Mouse (Mus musculus): Measurements from ENCODE around the gene Ncor1. TPM values are rescaled to one million over a fixed set of nuclear protein-coding genes. Genes with fewer than 3 reads are reported as not detected.

The Ncor1 gene
- polyA plus RNA-seq, 1 experiment from 2014 or later = 170 TPM

- H3K27ac ChIP-seq = peak overlapping the region; percentile 98
- peak; percentile 82 for ATAC-seq
- H3K4me2 ChIP-seq = peak overlapping the region; percentile 90
- no peaks in the 10 kb centered on the region for H3K36me3 ChIP-seq (ENCODE audit: poor library complexity, severe bottlenecking)
- H3K9ac ChIP-seq = peak overlapping the region; percentile 98
- WGBS = under 1% methylated on average over 41 of the region's 42 CpGs
- peak overlapping the region; percentile 93 for H3K4me3 ChIP-seq
- no peaks in the 10 kb centered on the region for H3K9me3 ChIP-seq (replicated peaks)
- peaks cover 23% of the 10 kb centered on the region for H3K4me1 ChIP-seq
- H3K27me3 ChIP-seq = no peaks in the 10 kb centered on the region
Measured at GRCm38 (mm10) chr11:62456483-62457172, 1.7 kb downstream of the Ncor1 start.

DNA sequence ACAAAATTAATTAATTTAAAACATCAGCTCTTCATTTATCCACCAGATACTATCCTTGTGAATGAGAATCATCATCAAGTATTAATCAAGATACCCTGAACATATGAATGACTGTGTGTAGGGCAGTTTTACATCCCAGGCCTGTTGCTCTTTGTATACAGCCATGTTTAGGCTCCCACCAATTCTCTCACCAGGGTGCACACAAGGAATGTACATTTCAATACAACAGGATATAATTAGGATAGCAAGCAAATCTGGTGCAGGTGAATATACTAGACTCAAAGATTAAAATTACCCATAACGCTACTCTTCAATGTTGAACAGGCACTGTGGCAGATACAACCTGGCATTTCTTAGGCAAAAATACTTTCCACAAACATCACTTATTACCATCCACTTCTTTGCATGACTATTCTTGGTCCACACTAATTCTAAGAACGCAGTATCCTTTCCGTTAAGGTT lies 2.3 kb downstream of the Ncor1 start:
- WGBS = 2% methylated on average over 3 of the region's 3 CpGs
- H3K9me3 ChIP-seq (replicated peaks) = no peaks in the 10 kb centered on the region
- H3K36me3 ChIP-seq (ENCODE audit: poor library complexity, severe bottlenecking) = no peaks in the 10 kb centered on the region
- peak overlapping the region; percentile 98 for H3K9ac ChIP-seq
- no peak for ATAC-seq
- peak overlapping the region; percentile 98; the same call in 1 of the 2 replicates for H3K27ac ChIP-seq
- H3K4me2 ChIP-seq = peak overlapping the region; percentile 90
- H3K4me3 ChIP-seq = peak overlapping the region; percentile 93
- H3K4me1 ChIP-seq = peaks cover 23% of the 10 kb centered on the region
- no peaks in the 10 kb centered on the region for H3K27me3 ChIP-seq

GRCm38 (mm10) chr11:62455193-62455592 lies 3.1 kb downstream of the Ncor1 start:
- 0 out of 2 replicates have a peak, but pooled peaks cover 5% of the 10 kb centered on the region for H3K36me3 ChIP-seq (ENCODE audit: poor library complexity, severe bottlenecking)
- H3K27me3 ChIP-seq = no peaks in the 10 kb centered on the region
- no peak for ATAC-seq
- peak overlapping the region; percentile 90 for H3K4me2 ChIP-seq
- 70% methylated on average over 1 of the region's 1 CpGs for WGBS
- peak overlapping the region; percentile 93 for H3K4me3 ChIP-seq
- H3K9me3 ChIP-seq (replicated peaks) = no peaks in the 10 kb centered on the region
- H3K9ac ChIP-seq = no peak overlapping the region
- H3K4me1 ChIP-seq = peaks cover 23% of the 10 kb centered on the region
- no peak overlapping the region for H3K27ac ChIP-seq

DNA sequence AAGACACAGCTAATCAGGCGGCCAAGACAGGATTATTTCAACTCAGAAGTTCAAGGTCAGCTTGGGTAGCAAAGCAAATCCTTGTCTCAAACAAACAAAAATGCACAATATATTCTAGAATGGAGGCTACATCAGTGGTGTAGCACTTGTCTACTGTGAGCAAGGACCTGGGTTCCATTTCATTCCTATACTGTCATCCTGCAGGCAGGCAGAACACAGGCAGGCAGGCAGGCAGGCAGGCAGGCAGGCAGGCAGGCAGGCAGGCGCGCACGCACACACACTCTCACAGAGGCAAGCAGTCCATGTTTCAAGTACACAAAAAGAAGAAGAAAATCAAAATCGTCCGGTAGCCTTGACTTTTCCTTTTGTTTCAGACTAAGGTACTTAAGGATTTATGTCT lies 9.4 kb downstream of the Ncor1 start:
- Histone ChIP-seq H3K27me3 (no peaks in the 10 kb centered on the region), H3K4me2 (no peak overlapping the region), H3K27ac (no peak overlapping the region), H3K4me1 (peaks cover 2% of the 10 kb centered on the region; the same call in 1 of the 2 replicates), H3K4me3 (no peak overlapping the region), H3K36me3 (ENCODE audit: poor library complexity, severe bottlenecking) (peaks cover 21% of the 10 kb centered on the region), H3K9me3 (replicated peaks) (no peaks in the 10 kb centered on the region), H3K9ac (no peak overlapping the region)
- ATAC-seq = no peak
- 89% methylated on average over 6 of the region's 6 CpGs for WGBS

- no peak for ATAC-seq
- Histone ChIP-seq H3K9ac (no peak overlapping the region), H3K9me3 (replicated peaks) (no peaks in the 10 kb centered on the region), H3K27me3 (no peaks in the 10 kb centered on the region), H3K4me2 (no peak overlapping the region), H3K36me3 (ENCODE audit: poor library complexity, severe bottlenecking) (peaks cover 18% of the 10 kb centered on the region), H3K4me1 (no peaks in the 10 kb centered on the region), H3K4me3 (no peak overlapping the region), H3K27ac (no peak overlapping the region)
- WGBS = 96% methylated on average over 3 of the region's 3 CpGs
Measured at GRCm38 (mm10) chr11:62445799-62446198, 12.5 kb downstream of the Ncor1 start.

DNA sequence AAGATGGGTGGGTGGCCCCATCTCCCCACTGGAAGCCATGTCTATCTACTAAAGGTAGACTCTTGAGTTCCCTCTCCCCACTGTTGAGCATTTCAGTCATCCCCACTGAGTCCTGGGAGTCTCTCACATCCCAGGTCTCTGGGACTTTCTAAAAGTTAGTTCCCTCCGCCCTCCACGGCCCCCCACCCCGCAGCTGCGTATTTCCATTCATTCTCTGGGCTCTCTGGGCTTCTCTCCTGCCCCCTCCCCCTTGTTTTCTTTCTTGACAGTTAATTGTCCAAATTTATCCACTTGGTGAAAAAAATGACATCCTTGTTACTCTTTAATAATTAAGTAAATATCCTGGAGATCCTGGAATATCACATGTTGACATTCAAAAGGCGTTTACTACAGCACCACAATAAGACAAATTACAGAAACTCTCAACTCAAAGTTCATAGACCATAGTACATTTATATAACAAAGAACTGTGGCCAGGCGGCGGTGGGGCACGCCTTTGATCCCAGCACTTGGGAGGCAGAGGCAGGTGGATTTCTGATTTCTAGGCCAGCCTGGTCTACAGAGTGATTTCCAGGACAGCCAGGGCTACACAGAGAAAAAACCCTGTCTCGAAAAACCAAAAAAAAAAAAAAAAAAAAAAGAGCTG lies 17.5 kb downstream of the Ncor1 start:
- no peaks in the 10 kb centered on the region for H3K9me3 ChIP-seq (replicated peaks)
- H3K27ac ChIP-seq = no peak overlapping the region
- peaks cover 30% of the 10 kb centered on the region for H3K36me3 ChIP-seq (ENCODE audit: poor library complexity, severe bottlenecking)
- ATAC-seq = no peak
- no peak overlapping the region for H3K4me3 ChIP-seq
- no peak overlapping the region for H3K9ac ChIP-seq
- WGBS = 93% methylated on average over 9 of the region's 9 CpGs
- no peaks in the 10 kb centered on the region for H3K4me1 ChIP-seq
- no peaks in the 10 kb centered on the region for H3K27me3 ChIP-seq
- H3K4me2 ChIP-seq = no peak overlapping the region

DNA sequence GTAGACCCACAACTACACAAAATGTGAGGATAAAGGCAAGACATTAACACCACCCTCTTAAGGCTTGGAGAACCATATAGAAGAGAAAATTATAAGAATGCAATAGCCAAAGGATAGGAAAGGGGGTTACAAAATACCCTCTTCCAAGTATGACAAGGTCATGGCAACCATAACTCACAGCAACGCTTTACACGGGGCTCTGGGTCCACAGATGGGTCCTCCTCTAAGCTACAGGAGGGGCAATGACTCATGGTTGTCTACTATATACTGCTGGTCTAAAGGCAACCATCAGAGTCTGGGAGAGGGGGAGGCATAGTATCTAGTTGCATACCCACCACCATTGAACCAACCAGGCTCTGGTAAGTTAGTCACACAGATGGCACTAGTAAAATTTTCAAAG lies 26.1 kb downstream of the Ncor1 start:
- H3K4me1 ChIP-seq = no peaks in the 10 kb centered on the region
- no peaks in the 10 kb centered on the region for H3K9me3 ChIP-seq (replicated peaks)
- no peak overlapping the region for H3K4me3 ChIP-seq
- no peak for ATAC-seq
- H3K4me2 ChIP-seq = no peak overlapping the region
- H3K27me3 ChIP-seq = no peaks in the 10 kb centered on the region
- H3K27ac ChIP-seq = no peak overlapping the region
- 93% methylated on average over 2 of the region's 2 CpGs for whole genome bisulfite sequencing
- no peak overlapping the region for H3K9ac ChIP-seq
- H3K36me3 ChIP-seq (ENCODE audit: poor library complexity, severe bottlenecking) = peaks cover 49% of the 10 kb centered on the region

DNA sequence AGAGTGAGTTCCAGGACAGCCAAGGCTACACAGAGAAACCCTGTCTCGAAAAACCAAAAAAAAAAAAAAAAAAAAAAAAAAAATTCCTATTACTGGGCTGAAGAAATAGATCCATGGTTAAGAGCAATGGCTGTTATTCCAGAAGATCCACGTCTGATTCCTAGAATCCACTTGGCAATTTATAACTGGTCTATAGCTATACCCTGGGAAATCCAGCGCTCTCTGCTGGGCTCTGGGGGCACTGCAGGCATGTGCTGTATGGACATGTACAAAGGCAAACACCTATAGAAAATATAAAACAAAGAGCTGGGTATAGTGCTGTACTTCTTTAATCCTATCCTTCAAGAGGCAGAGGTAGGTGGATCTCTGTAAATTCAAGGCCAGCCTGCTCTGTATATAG lies 31.2 kb downstream of the Ncor1 start:
- WGBS = 93% methylated on average over 2 of the region's 3 CpGs
- no peak for ATAC-seq

GRCm38 (mm10) chr11:62426266-62426665 lies 32.1 kb downstream of the Ncor1 start:
- 86% methylated on average over 5 of the region's 5 CpGs for WGBS
- no peak overlapping the region for H3K9ac ChIP-seq

More for the DNA sequence above, 31.2 kb downstream of the Ncor1 start:
- no peaks in the 10 kb centered on the region for H3K4me1 ChIP-seq
- no peaks in the 10 kb centered on the region for H3K27me3 ChIP-seq
- H3K4me2 ChIP-seq = no peak overlapping the region
- no peak overlapping the region for H3K27ac ChIP-seq
- peaks cover 46% of the 10 kb centered on the region for H3K36me3 ChIP-seq (ENCODE audit: poor library complexity, severe bottlenecking)
- no peak overlapping the region for H3K9ac ChIP-seq
- H3K4me3 ChIP-seq = no peak overlapping the region
- no peaks in the 10 kb centered on the region for H3K9me3 ChIP-seq (replicated peaks)

DNA sequence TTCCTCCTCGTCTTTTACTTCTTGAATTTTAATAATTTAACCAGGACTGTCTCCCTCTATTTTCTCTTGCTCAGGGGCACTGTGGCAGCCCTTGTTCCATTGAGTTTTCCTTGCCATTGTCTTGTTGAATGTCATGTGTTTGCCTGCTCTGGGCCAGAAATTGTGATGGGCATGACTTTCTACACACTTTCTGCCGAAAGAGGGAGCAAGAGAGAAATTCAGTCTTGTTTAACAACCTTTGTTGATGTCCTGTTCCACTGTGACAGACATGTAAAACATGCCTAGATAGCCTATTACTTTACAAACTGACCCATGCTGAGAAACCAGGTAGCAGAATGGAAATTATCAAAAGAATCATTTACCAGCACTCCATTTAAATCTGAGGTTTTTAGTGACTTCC lies 33.8 kb downstream of the Ncor1 start:
- no peak overlapping the region for H3K4me2 ChIP-seq
- H3K9me3 ChIP-seq (replicated peaks) = no peaks in the 10 kb centered on the region
- ATAC-seq = no peak
- H3K9ac ChIP-seq = no peak overlapping the region
- no peak overlapping the region for H3K4me3 ChIP-seq
- H3K27ac ChIP-seq = no peak overlapping the region
- 68% methylated on average over 2 of the region's 2 CpGs for WGBS
- H3K4me1 ChIP-seq = no peaks in the 10 kb centered on the region
- H3K36me3 ChIP-seq (ENCODE audit: poor library complexity, severe bottlenecking) = peaks cover 43% of the 10 kb centered on the region
- no peaks in the 10 kb centered on the region for H3K27me3 ChIP-seq

More at GRCm38 (mm10) chr11:62426266-62426665, 32.1 kb downstream of the Ncor1 start:
- Histone ChIP-seq H3K27ac (no peak overlapping the region), H3K4me3 (no peak overlapping the region), H3K4me1 (no peaks in the 10 kb centered on the region), H3K4me2 (no peak overlapping the region), H3K27me3 (no peaks in the 10 kb centered on the region), H3K9me3 (replicated peaks) (no peaks in the 10 kb centered on the region), H3K36me3 (ENCODE audit: poor library complexity, severe bottlenecking) (peaks cover 47% of the 10 kb centered on the region)
- no peak for ATAC-seq

GRCm38 (mm10) chr11:62415026-62415425 lies 43.3 kb downstream of the Ncor1 start:
- Histone ChIP-seq H3K4me3 (no peak overlapping the region), H3K9ac (no peak overlapping the region), H3K36me3 (ENCODE audit: poor library complexity, severe bottlenecking) (peaks cover 58% of the 10 kb centered on the region), H3K4me2 (no peak overlapping the region), H3K9me3 (replicated peaks) (no peaks in the 10 kb centered on the region), H3K4me1 (no peaks in the 10 kb centered on the region), H3K27me3 (no peaks in the 10 kb centered on the region), H3K27ac (no peak overlapping the region)
- no peak for ATAC-seq
- WGBS = 92% methylated on average over 4 of the region's 4 CpGs

DNA sequence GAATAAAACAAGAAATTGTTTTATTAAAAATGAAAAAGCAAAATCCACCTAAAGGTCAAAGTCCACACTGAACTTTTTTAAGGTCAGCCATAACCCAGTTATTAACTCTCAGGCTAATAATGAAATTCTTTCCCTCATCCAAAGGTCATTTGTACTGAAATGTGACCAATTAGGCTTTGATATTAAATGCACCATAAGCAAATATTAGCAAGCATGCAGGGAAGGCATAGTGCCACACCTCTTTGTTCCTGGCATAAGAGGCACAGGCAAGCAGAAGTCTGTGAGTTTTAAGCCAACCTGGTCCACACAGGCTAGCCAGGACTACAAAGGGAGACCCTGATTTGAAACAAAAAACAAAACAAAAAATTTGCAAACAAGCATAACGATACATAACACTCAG lies 48.7 kb downstream of the Ncor1 start:
- Histone ChIP-seq H3K36me3 (ENCODE audit: poor library complexity, severe bottlenecking) (peaks cover 45% of the 10 kb centered on the region), H3K4me2 (no peak overlapping the region), H3K4me1 (no peaks in the 10 kb centered on the region), H3K4me3 (no peak overlapping the region), H3K27ac (no peak overlapping the region), H3K9me3 (replicated peaks) (no peaks in the 10 kb centered on the region), H3K27me3 (no peaks in the 10 kb centered on the region), H3K9ac (no peak overlapping the region)
- no peak for ATAC-seq
- 98% methylated on average over 1 of the region's 1 CpGs for WGBS
